Comparison of ENCODE assay signal across 19 mouse cellular contexts in the genomic region with DNA sequence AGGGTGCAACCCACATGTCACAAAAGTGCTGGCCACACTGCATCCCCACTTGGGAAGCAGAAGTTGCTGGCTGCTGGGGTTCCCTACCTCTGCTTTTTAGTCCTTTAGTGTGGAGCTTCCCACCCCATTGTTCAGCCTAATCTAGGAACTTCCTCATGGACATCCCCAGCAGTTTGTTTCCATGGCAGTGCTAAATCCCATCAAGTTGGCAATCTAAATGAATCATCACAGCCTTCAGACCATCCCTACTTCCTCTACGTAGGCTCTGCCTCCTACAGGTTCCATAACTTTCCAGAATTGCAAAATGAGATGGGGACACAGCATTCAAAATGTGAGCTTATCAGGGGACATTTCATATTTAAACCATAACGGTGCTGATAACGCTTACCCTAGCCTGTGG.
A peak's percentile ranks its signal among the peaks of the same experiment; 100 is the strongest.
DNase-seq lines count a peak whose midpoint lies in the region; ATAC-seq and TF ChIP-seq lines count a peak whose summit lies in the region.
"Had no signal": no experiment of that assay in that cellular context is flagged by ENCODE, and none has a peak within 500 bp of the region (broad histone marks: within the 10 kb centered on the region; RNA-seq: fewer than 3 reads in every experiment).

No protein-coding gene starts in this region.

- DNase-seq in heart, adult 11 months, result peak; percentile 61
- no peak for DNase-seq in heart, embryonic 10.5 days (ENCODE audit: low spot score)
- peak; percentile 18 for DNase-seq in brain, adult 2 months (ENCODE audit: low read depth, low spot score)
- no peak for DNase-seq in lung, adult 2 months
- DNase-seq: adrenal gland, adult 2 months; adrenal gland, postnatal 10 days; adrenal gland, postnatal 25 days; cerebellum, adult 11-12 months; cerebellum, adult 2 months; cerebellum, adult 9-10 months; cerebellum, postnatal 10 days; cerebellum, postnatal 25 days had no signal

- H3K4me2 ChIP-seq in forebrain, embryonic 16.5 days (ENCODE audit: low read length), result no peak overlapping the region
- H3K4me2 ChIP-seq: embryonic facial prominence, embryonic 12.5 days; forebrain, embryonic 13.5 days; forebrain, embryonic 15.5 days had no signal

- H3K4me3 ChIP-seq in heart, embryonic 10.5 days, result no peak overlapping the region
- no peak overlapping the region for H3K4me3 ChIP-seq in lung, adult 2 months (replicated peaks; ENCODE audit: extremely low read depth, low read depth, low read length)
- H3K4me3 ChIP-seq in forebrain, embryonic 16.5 days (replicated peaks; ENCODE audit: low read length), result no peak overlapping the region
- H3K4me3 ChIP-seq: embryonic facial prominence, embryonic 10.5 days; embryonic facial prominence, embryonic 12.5 days; forebrain, embryonic 13.5 days; forebrain, embryonic 15.5 days had no signal

- TF ChIP-seq POLR2A in lung, adult 2 months (IDR thresholded peaks at IDR 0.05; ENCODE audit: borderline replicate concordance, extremely low read depth, low read depth, low read length), result no peak

- H3K36me3 ChIP-seq in heart, embryonic 10.5 days, result no peaks in the 10 kb centered on the region
- no peaks in the 10 kb centered on the region for H3K36me3 ChIP-seq in forebrain, embryonic 16.5 days (ENCODE audit: control insufficient read depth, insufficient read depth)
- H3K36me3 ChIP-seq: embryonic facial prominence, embryonic 10.5 days; embryonic facial prominence, embryonic 12.5 days; forebrain, embryonic 15.5 days had no signal

- WGBS in heart, embryonic 10.5 days, result 86% methylated on average over 3 of the region's 3 CpGs
- WGBS in lung, adult 2 months, result 87% methylated on average over 3 of the region's 3 CpGs
- WGBS in forebrain, embryonic 16.5 days, result 94% methylated on average over 3 of the region's 3 CpGs

- H3K27ac ChIP-seq in heart, embryonic 10.5 days, result no peak overlapping the region
- H3K27ac ChIP-seq in forebrain, embryonic 16.5 days (ENCODE audit: low read length), result no peak overlapping the region
- H3K27ac ChIP-seq: embryonic facial prominence, embryonic 10.5 days; embryonic facial prominence, embryonic 12.5 days; forebrain, embryonic 13.5 days; forebrain, embryonic 15.5 days had no signal

- no peak for TF ChIP-seq CTCF in lung, adult 2 months (IDR thresholded peaks at IDR 0.05; ENCODE audit: insufficient read depth, low read length)

- no peaks in the 10 kb centered on the region for H3K4me1 ChIP-seq in heart, embryonic 10.5 days
- peaks cover 5% of the 10 kb centered on the region; the same call in 1 of the 2 replicates for H3K4me1 ChIP-seq in lung, adult 2 months (ENCODE audit: control insufficient read depth, insufficient read depth, low read length)
- H3K4me1 ChIP-seq in forebrain, embryonic 16.5 days (replicated peaks; ENCODE audit: control insufficient read depth, insufficient read depth, low read length), result peaks cover 12% of the 10 kb centered on the region

- no peaks in the 10 kb centered on the region for H3K27me3 ChIP-seq in heart, embryonic 10.5 days (ENCODE audit: insufficient read depth, poor library complexity, severe bottlenecking)
- H3K27me3 ChIP-seq in forebrain, embryonic 16.5 days (replicated peaks; ENCODE audit: control insufficient read depth, insufficient read depth, low read length), result no peaks in the 10 kb centered on the region
- H3K27me3 ChIP-seq: embryonic facial prominence, embryonic 12.5 days; forebrain, embryonic 13.5 days; forebrain, embryonic 15.5 days; Patski had no signal

- H3K9me3 ChIP-seq in heart, embryonic 10.5 days, result no peaks in the 10 kb centered on the region
- H3K9me3 ChIP-seq in forebrain, embryonic 16.5 days (ENCODE audit: control insufficient read depth, low read length), result no peaks in the 10 kb centered on the region
- H3K9me3 ChIP-seq: embryonic facial prominence, embryonic 10.5 days; embryonic facial prominence, embryonic 12.5 days; forebrain, embryonic 13.5 days; forebrain, embryonic 15.5 days had no signal

- H3K9ac ChIP-seq in forebrain, embryonic 16.5 days (replicated peaks; ENCODE audit: low read depth, low read length), result no peak overlapping the region
- H3K9ac ChIP-seq: embryonic facial prominence, embryonic 12.5 days; forebrain, embryonic 13.5 days; forebrain, embryonic 15.5 days had no signal

- 0 out of 2 replicates have a peak, but pooled peaks have one; percentile 21 for ATAC-seq in megakaryocyte, adult 5-6 weeks (ENCODE audit: poor library complexity, severe bottlenecking)
- ATAC-seq in forebrain, embryonic 16.5 days, result no peak
- ATAC-seq: forebrain, embryonic 13.5 days; forebrain, embryonic 15.5 days; Patski had no signal

Comparison
In these comparisons a context has a peak if more than half of its experiments do, and no peak if none do; other contexts are left out.
1. DNase-seq: peak in heart, adult 11 months (single experiment) and brain, adult 2 months (single experiment); none in heart, embryonic 10.5 days (single experiment) and lung, adult 2 months (single experiment).